Comparison of ENCODE assay signal across 29 mouse cellular contexts in the genomic region with DNA sequence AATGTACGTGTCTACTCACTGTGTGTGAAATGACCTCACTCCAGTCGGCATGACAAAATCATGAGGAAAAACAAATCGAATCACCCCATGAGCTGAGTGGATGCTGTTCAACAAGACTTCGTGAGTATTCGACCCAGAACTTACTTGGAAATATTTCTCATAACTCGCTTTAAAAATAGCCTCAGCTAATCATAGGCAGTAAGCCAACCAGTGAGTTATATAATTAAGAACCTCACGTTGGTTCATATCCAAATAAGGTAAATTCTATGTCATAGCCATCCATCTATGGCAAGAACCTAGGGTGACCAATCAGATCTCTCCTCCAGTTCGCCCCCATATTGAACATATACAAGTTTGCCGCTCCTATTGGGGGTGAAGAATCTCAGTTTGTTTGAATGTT.
DNase-seq lines count a peak whose midpoint lies in the region; ATAC-seq and TF ChIP-seq lines count a peak whose summit lies in the region.
"Had no signal": no experiment of that assay in that cellular context is flagged by ENCODE, and none has a peak within 500 bp of the region (broad histone marks: within the 10 kb centered on the region; RNA-seq: fewer than 3 reads in every experiment).

No protein-coding gene starts in this region.

- 55% methylated on average over 9 of the region's 9 CpGs for WGBS in heart, embryonic 16.5 days
- WGBS in heart, embryonic 12.5 days: 77% methylated on average over 9 of the region's 9 CpGs
- 77% methylated on average over 9 of the region's 9 CpGs for WGBS in stomach, embryonic 14.5 days
- 69% methylated on average over 9 of the region's 9 CpGs for WGBS in stomach, postnatal 0 days
- WGBS in stomach, embryonic 16.5 days: 70% methylated on average over 9 of the region's 9 CpGs

- H3K27me3 ChIP-seq in heart, embryonic 16.5 days (ENCODE audit: control insufficient read depth, insufficient read depth, low read length): no peaks in the 10 kb centered on the region
- H3K27me3 ChIP-seq in heart, embryonic 12.5 days (replicated peaks): no peaks in the 10 kb centered on the region
- no peaks in the 10 kb centered on the region for H3K27me3 ChIP-seq in stomach, embryonic 14.5 days (ENCODE audit: control insufficient read depth, insufficient read depth, low read length)
- H3K27me3 ChIP-seq in stomach, postnatal 0 days (ENCODE audit: control insufficient read depth, insufficient read depth, low read length): no peaks in the 10 kb centered on the region
- no peaks in the 10 kb centered on the region for H3K27me3 ChIP-seq in stomach, embryonic 16.5 days (ENCODE audit: control insufficient read depth, insufficient read depth, low read length)
- H3K27me3 ChIP-seq: embryonic facial prominence, embryonic 13.5 days; forebrain, embryonic 15.5 days; heart, embryonic 15.5 days had no signal

- H3K9ac ChIP-seq in heart, embryonic 16.5 days (ENCODE audit: low read length): no peak overlapping the region
- no peak overlapping the region for H3K9ac ChIP-seq in heart, embryonic 12.5 days
- no peak overlapping the region for H3K9ac ChIP-seq in stomach, embryonic 14.5 days (replicated peaks; ENCODE audit: low read depth, low read length)
- no peak overlapping the region for H3K9ac ChIP-seq in stomach, postnatal 0 days (ENCODE audit: low read length)
- no peak overlapping the region for H3K9ac ChIP-seq in stomach, embryonic 16.5 days (ENCODE audit: low read length)
- H3K9ac ChIP-seq: embryonic facial prominence, embryonic 13.5 days; forebrain, embryonic 12.5 days; forebrain, embryonic 15.5 days; heart, embryonic 15.5 days; hindbrain, embryonic 14.5 days had no signal

- H3K4me3 ChIP-seq in heart, embryonic 16.5 days (ENCODE audit: low read length): no peak overlapping the region
- no peak overlapping the region for H3K4me3 ChIP-seq in heart, embryonic 12.5 days
- no peak overlapping the region for H3K4me3 ChIP-seq in stomach, embryonic 14.5 days (ENCODE audit: low read depth, low read length)
- no peak overlapping the region for H3K4me3 ChIP-seq in stomach, postnatal 0 days (ENCODE audit: low read depth, low read length)
- no peak overlapping the region for H3K4me3 ChIP-seq in stomach, embryonic 16.5 days (replicated peaks; ENCODE audit: low read length)
- H3K4me3 ChIP-seq: embryonic facial prominence, embryonic 10.5 days; embryonic facial prominence, embryonic 13.5 days; erythroblast, embryonic 14.5 days; forebrain, embryonic 12.5 days; forebrain, embryonic 15.5 days; gastrocnemius, adult 2 months; heart, embryonic 15.5 days had no signal

- H3K9me3 ChIP-seq in heart, embryonic 16.5 days (replicated peaks; ENCODE audit: control insufficient read depth, low read length): no peaks in the 10 kb centered on the region
- H3K9me3 ChIP-seq in heart, embryonic 12.5 days (replicated peaks): no peaks in the 10 kb centered on the region
- H3K9me3 ChIP-seq in stomach, embryonic 14.5 days (ENCODE audit: control insufficient read depth, low read depth, low read length): no peaks in the 10 kb centered on the region
- H3K9me3 ChIP-seq in stomach, postnatal 0 days (ENCODE audit: control insufficient read depth, low read length): no peaks in the 10 kb centered on the region
- no peaks in the 10 kb centered on the region for H3K9me3 ChIP-seq in stomach, embryonic 16.5 days (replicated peaks; ENCODE audit: control insufficient read depth, low read length)
- H3K9me3 ChIP-seq: embryonic facial prominence, embryonic 10.5 days; embryonic facial prominence, embryonic 13.5 days; forebrain, embryonic 15.5 days; heart, embryonic 15.5 days had no signal

- no peak for TF ChIP-seq EP300 in stomach, postnatal 0 days (optimal IDR thresholded peaks at IDR 0.05)

- TF ChIP-seq CTCF in stomach, postnatal 0 days (IDR thresholded peaks at IDR 0.05; ENCODE audit: low read depth): no peak

- no peak for DNase-seq in stomach, postnatal 0 days (ENCODE audit: low spot score)
- no peak for DNase-seq in urinary bladder, postnatal 14 days (ENCODE audit: low spot score)
- DNase-seq: adrenal gland, adult 2 months; adrenal gland, postnatal 14 days; cerebellum, adult 11-12 months; cerebellum, adult 8-10 months; cerebellum, postnatal 10 days; cerebellum, postnatal 36 days; embryo, embryonic 11 days; gastrocnemius, adult 2 months; gastrocnemius, postnatal 14 days; heart, adult 11 months; heart, postnatal 4 days; kidney, adult 18-20 months had no signal

- peaks cover 12% of the 10 kb centered on the region for H3K4me1 ChIP-seq in heart, embryonic 16.5 days (ENCODE audit: control insufficient read depth, insufficient read depth, low read length)
- 0 out of 2 replicates have a peak, but pooled peaks cover 4% of the 10 kb centered on the region for H3K4me1 ChIP-seq in heart, embryonic 12.5 days (replicated peaks)
- no peaks in the 10 kb centered on the region for H3K4me1 ChIP-seq in stomach, embryonic 14.5 days (ENCODE audit: control insufficient read depth, insufficient read depth, low read length)
- no peaks in the 10 kb centered on the region; the same call in 1 of the 2 replicates for H3K4me1 ChIP-seq in stomach, postnatal 0 days (replicated peaks; ENCODE audit: control insufficient read depth, insufficient read depth)
- peaks cover 5% of the 10 kb centered on the region for H3K4me1 ChIP-seq in stomach, embryonic 16.5 days (ENCODE audit: control insufficient read depth, insufficient read depth, low read length)
- H3K4me1 ChIP-seq: forebrain, embryonic 12.5 days had no signal

- H3K4me2 ChIP-seq in heart, embryonic 16.5 days (ENCODE audit: low read depth, low read length): no peak overlapping the region
- H3K4me2 ChIP-seq in heart, embryonic 12.5 days: no peak overlapping the region
- H3K4me2 ChIP-seq in stomach, embryonic 14.5 days (replicated peaks; ENCODE audit: low read depth, low read length): no peak overlapping the region
- H3K4me2 ChIP-seq in stomach, postnatal 0 days (replicated peaks; ENCODE audit: low read depth): no peak overlapping the region
- no peak overlapping the region for H3K4me2 ChIP-seq in stomach, embryonic 16.5 days (ENCODE audit: low read depth, low read length)
- H3K4me2 ChIP-seq: embryonic facial prominence, embryonic 13.5 days; forebrain, embryonic 12.5 days; forebrain, embryonic 15.5 days; heart, embryonic 11.5 days; heart, embryonic 15.5 days; hindbrain, embryonic 14.5 days had no signal

- peak; percentile 37; the same call in 1 of the 2 replicates for ATAC-seq in heart, embryonic 16.5 days (replicated peaks; ENCODE audit: extremely low read depth, insufficient read depth, low FRiP score)
- ATAC-seq in heart, embryonic 12.5 days (ENCODE audit: insufficient number of reproducible peaks, low FRiP score): no peak
- ATAC-seq in stomach, embryonic 14.5 days (ENCODE audit: insufficient number of reproducible peaks, insufficient read depth, low FRiP score, low read depth): 0 out of 2 replicates have a peak, but pooled peaks have one; percentile 28
- ATAC-seq in stomach, postnatal 0 days (ENCODE audit: low FRiP score, low TSS enrichment): no peak
- peak; percentile 44; the same call in 1 of the 2 replicates for ATAC-seq in stomach, embryonic 16.5 days (ENCODE audit: insufficient read depth, low FRiP score)
- ATAC-seq: CD4-positive, CD25-positive, alpha-beta regulatory T cell, adult 4 months; forebrain, embryonic 15.5 days; hindbrain, postnatal 0 days; inflammation-experienced regulatory T-cells, adult 6 months had no signal

- peak overlapping the region; percentile 28 for H3K27ac ChIP-seq in heart, embryonic 16.5 days (ENCODE audit: low read length)
- no peak overlapping the region for H3K27ac ChIP-seq in heart, embryonic 12.5 days (ENCODE audit: poor library complexity, severe bottlenecking)
- no peak overlapping the region; the same call in 1 of the 2 replicates for H3K27ac ChIP-seq in stomach, embryonic 14.5 days (ENCODE audit: low read length)
- H3K27ac ChIP-seq in stomach, postnatal 0 days (replicated peaks): no peak overlapping the region
- H3K27ac ChIP-seq in stomach, embryonic 16.5 days (ENCODE audit: low read length): peak overlapping the region; percentile 14; the same call in 1 of the 2 replicates
- H3K27ac ChIP-seq: embryonic facial prominence, embryonic 10.5 days; embryonic facial prominence, embryonic 13.5 days; forebrain, embryonic 12.5 days; forebrain, embryonic 15.5 days; gastrocnemius, adult 2 months; heart, embryonic 15.5 days; hindbrain, embryonic 14.5 days; hindbrain, postnatal 0 days had no signal

- no peaks in the 10 kb centered on the region for H3K36me3 ChIP-seq in heart, embryonic 16.5 days (ENCODE audit: control insufficient read depth, insufficient read depth)
- H3K36me3 ChIP-seq in heart, embryonic 12.5 days: no peaks in the 10 kb centered on the region
- no peaks in the 10 kb centered on the region for H3K36me3 ChIP-seq in stomach, embryonic 14.5 days (ENCODE audit: control insufficient read depth, insufficient read depth, low read length)
- no peaks in the 10 kb centered on the region for H3K36me3 ChIP-seq in stomach, postnatal 0 days (ENCODE audit: control insufficient read depth, insufficient read depth, low read length)
- no peaks in the 10 kb centered on the region for H3K36me3 ChIP-seq in stomach, embryonic 16.5 days (ENCODE audit: control insufficient read depth, insufficient read depth, low read length)
- H3K36me3 ChIP-seq: embryonic facial prominence, embryonic 10.5 days; embryonic facial prominence, embryonic 13.5 days; forebrain, embryonic 12.5 days; forebrain, embryonic 15.5 days; heart, embryonic 15.5 days had no signal

Comparison
In these comparisons a context has a peak if more than half of its experiments do, and no peak if none do; other contexts are left out.
1. ATAC-seq: peak in heart, embryonic 16.5 days (single experiment), stomach, embryonic 14.5 days (single experiment) and stomach, embryonic 16.5 days (single experiment); none in heart, embryonic 12.5 days (single experiment) and stomach, postnatal 0 days (single experiment).
2. H3K27ac ChIP-seq: peak in heart, embryonic 16.5 days (single experiment) and stomach, embryonic 16.5 days (single experiment); none in heart, embryonic 12.5 days (single experiment), stomach, embryonic 14.5 days (single experiment) and stomach, postnatal 0 days (single experiment).